Mouse (Mus musculus) intestine, embryonic 15.5 days (tissue): ENCODE measurements around the gene Acot1. TPM values are rescaled to one million over a fixed set of nuclear protein-coding genes. Genes with fewer than 3 reads are reported as not detected.
A peak's percentile ranks its signal among the peaks of the same experiment; 100 is the strongest.

Experiments used
- ATAC-seq: fragments of 200-750 bp; cut with Nextera tagmentation; 2 replicates; pipeline ENCODE4 v1.8.0; 2017; ENCODE audit warnings: moderate TSS enrichment, moderate library complexity
- H3K27ac ChIP-seq: fragments of 300-500 bp; sonication (generic); 2 replicates; pipeline ENCODE4 v1.5.1; 2015; ENCODE audit warnings: mild to moderate bottlenecking, inconsistent platforms
- H3K27me3 ChIP-seq: fragments of 300-500 bp; sonication (generic); replicated peaks from 2 replicates; pipeline ENCODE4 v1.6.1; 2015; ENCODE audit warnings: inconsistent platforms
- H3K36me3 ChIP-seq: fragments of 300-500 bp; sonication (generic); 2 replicates; pipeline ENCODE4 v1.6.1; 2015; ENCODE audit warnings: inconsistent platforms
- H3K4me1 ChIP-seq: fragments of 300-500 bp; sonication (generic); replicated peaks from 2 replicates; pipeline ENCODE4 v1.6.1; 2015; ENCODE audit warnings: inconsistent platforms
- H3K4me2 ChIP-seq: fragments of 300-500 bp; sonication (generic); replicated peaks from 2 replicates; pipeline ENCODE4 v1.6.1; 2015; ENCODE audit warnings: mild to moderate bottlenecking, inconsistent platforms
- H3K4me3 ChIP-seq: fragments of 300-500 bp; sonication (generic); replicated peaks from 2 replicates; pipeline ENCODE4 v1.5.1; 2015; ENCODE audit warnings: inconsistent platforms
- H3K9ac ChIP-seq: fragments of 300-500 bp; sonication (generic); 2 replicates; pipeline ENCODE4 v1.6.1; 2015; ENCODE audit warnings: inconsistent platforms
- H3K9me3 ChIP-seq: fragments of 300-500 bp; sonication (generic); 2 replicates; pipeline ENCODE4 v1.6.1; 2016; ENCODE audit warnings: inconsistent platforms
- WGBS: fragments of 180-500 bp; shearing (Covaris S2); methylation state at CpG from one replicate; pipeline ENCODE4 v1.1.7; 2015; 5-methylcytosine and 5-hydroxymethylcytosine counted together
- polyA plus RNA-seq: library from polyadenylated mRNA; unstranded; fragments of >200 nt; fragmentation: Nextera tagmentation; extraction: Ambion mirVana; gene quantifications from 2 replicates; pipeline ENCODE4 v1.2.1, GENCODE M21; 2015

Gene Acot1
- polyA plus RNA-seq, 1 experiment from 2014 or later, result 142 TPM

- 62% methylated on average over 5 of the region's 5 CpGs for WGBS
- H3K27ac ChIP-seq, result no peak within 1 kb of the TSS
- H3K9me3 ChIP-seq, result no peaks in the 10 kb centered on the region
- H3K4me2 ChIP-seq, result peak within 1 kb of the TSS; percentile 91
- H3K36me3 ChIP-seq, result no peaks in the 10 kb centered on the region
- H3K9ac ChIP-seq, result no peak within 1 kb of the TSS
- peak within 1 kb of the TSS; percentile 44; the same call in 1 of the 2 replicates for H3K4me3 ChIP-seq
- 0 out of 2 replicates have a peak, but pooled peaks cover 4% of the 10 kb centered on the region for H3K27me3 ChIP-seq
- ATAC-seq, result no peak
- H3K4me1 ChIP-seq, result peaks cover 4% of the 10 kb centered on the region; the same call in 1 of the 2 replicates
These were observed 42.7 kb downstream of the Acot1 start, which contains the start of gene Acot3 for GRCm38 (mm10) chr12:84051937-84052474. Gene Acot3 (plus strand): TSS chr12:84052144.

GRCm38 (mm10) chr12:84052609-84053008 is 43.3 kb downstream of the Acot1 start:
- 90% methylated on average over 7 of the region's 7 CpGs for WGBS
- H3K9me3 ChIP-seq, result no peaks in the 10 kb centered on the region
- H3K36me3 ChIP-seq, result no peaks in the 10 kb centered on the region
- H3K4me3 ChIP-seq, result no peak overlapping the region
- H3K27ac ChIP-seq, result no peak overlapping the region
- H3K4me1 ChIP-seq, result peaks cover 4% of the 10 kb centered on the region; the same call in 1 of the 2 replicates
- 0 out of 2 replicates have a peak, but pooled peaks cover 4% of the 10 kb centered on the region for H3K27me3 ChIP-seq
- no peak for ATAC-seq
- H3K9ac ChIP-seq, result no peak overlapping the region
- no peak overlapping the region for H3K4me2 ChIP-seq

GRCm38 (mm10) chr12:84053173-84053572 is 43.9 kb downstream of the Acot1 start:
- WGBS, result 11% methylated on average over 16 of the region's 16 CpGs
- peak overlapping the region; percentile 55 for H3K9ac ChIP-seq
- no peaks in the 10 kb centered on the region for H3K9me3 ChIP-seq
- peak overlapping the region; percentile 91 for H3K4me2 ChIP-seq
- H3K4me3 ChIP-seq, result peak overlapping the region; percentile 44
- H3K36me3 ChIP-seq, result no peaks in the 10 kb centered on the region
- H3K4me1 ChIP-seq, result peaks cover 4% of the 10 kb centered on the region; the same call in 1 of the 2 replicates
- H3K27ac ChIP-seq, result no peak overlapping the region
- H3K27me3 ChIP-seq, result 0 out of 2 replicates have a peak, but pooled peaks cover 4% of the 10 kb centered on the region
- ATAC-seq, result peak; percentile 63; the same call in 1 of the 2 replicates

GRCm38 (mm10) chr12:84053679-84054391 is 44.5 kb downstream of the Acot1 start:
- H3K9ac ChIP-seq, result peak overlapping the region; percentile 55
- H3K4me1 ChIP-seq, result peaks cover 4% of the 10 kb centered on the region; the same call in 1 of the 2 replicates
- H3K27me3 ChIP-seq, result 0 out of 2 replicates have a peak, but pooled peaks cover 4% of the 10 kb centered on the region
- H3K36me3 ChIP-seq, result no peaks in the 10 kb centered on the region
- no peaks in the 10 kb centered on the region for H3K9me3 ChIP-seq
- H3K27ac ChIP-seq, result no peak overlapping the region
- H3K4me3 ChIP-seq, result peak overlapping the region; percentile 44
- 3% methylated on average over 41 of the region's 46 CpGs for WGBS
- peak; percentile 64; the same call in 1 of the 2 replicates for ATAC-seq
- peak overlapping the region; percentile 91 for H3K4me2 ChIP-seq

- Histone ChIP-seq H3K27ac (no peak overlapping the region), H3K4me3 (no peak overlapping the region), H3K27me3 (0 out of 2 replicates have a peak, but pooled peaks cover 3% of the 10 kb centered on the region), H3K4me2 (no peak overlapping the region), H3K9me3 (no peaks in the 10 kb centered on the region), H3K9ac (no peak overlapping the region), H3K4me1 (no peaks in the 10 kb centered on the region), H3K36me3 (no peaks in the 10 kb centered on the region)
- ATAC-seq, result no peak
- WGBS, result 35% methylated on average over 2 of the region's 2 CpGs
These were observed 51.7 kb downstream of the Acot1 start for GRCm38 (mm10) chr12:84060946-84061345.

GRCm38 (mm10) chr12:84062336-84062735 is 53.0 kb downstream of the Acot1 start:
- Histone ChIP-seq H3K27me3 (0 out of 2 replicates have a peak, but pooled peaks cover 3% of the 10 kb centered on the region), H3K9ac (no peak overlapping the region), H3K4me1 (no peaks in the 10 kb centered on the region), H3K9me3 (no peaks in the 10 kb centered on the region), H3K4me3 (no peak overlapping the region), H3K4me2 (no peak overlapping the region), H3K36me3 (no peaks in the 10 kb centered on the region), H3K27ac (no peak overlapping the region)
- WGBS, result 92% methylated on average over 20 of the region's 20 CpGs
- no peak for ATAC-seq

- WGBS, result 75% methylated on average over 5 of the region's 5 CpGs
These were observed 53.9 kb downstream of the Acot1 start for GRCm38 (mm10) chr12:84063228-84063627.

GRCm38 (mm10) chr12:84063833-84064232 is 54.5 kb downstream of the Acot1 start:
- no peak overlapping the region for H3K9ac ChIP-seq
- H3K27ac ChIP-seq, result no peak overlapping the region
- no peaks in the 10 kb centered on the region for H3K4me1 ChIP-seq
- H3K4me2 ChIP-seq, result no peak overlapping the region
- no peaks in the 10 kb centered on the region for H3K9me3 ChIP-seq
- no peaks in the 10 kb centered on the region for H3K36me3 ChIP-seq
- no peak overlapping the region for H3K4me3 ChIP-seq
- WGBS, result 61% methylated on average over 2 of the region's 2 CpGs
- no peak for ATAC-seq
- H3K27me3 ChIP-seq, result peaks cover 11% of the 10 kb centered on the region

More at GRCm38 (mm10) chr12:84063228-84063627, 53.9 kb downstream of the Acot1 start:
- no peak overlapping the region for H3K4me2 ChIP-seq
- no peak overlapping the region for H3K9ac ChIP-seq
- H3K4me3 ChIP-seq, result no peak overlapping the region
- no peaks in the 10 kb centered on the region for H3K9me3 ChIP-seq
- H3K36me3 ChIP-seq, result no peaks in the 10 kb centered on the region
- no peak for ATAC-seq
- H3K27ac ChIP-seq, result no peak overlapping the region
- H3K4me1 ChIP-seq, result no peaks in the 10 kb centered on the region
- H3K27me3 ChIP-seq, result peaks cover 7% of the 10 kb centered on the region

GRCm38 (mm10) chr12:84064621-84065020 is 55.3 kb downstream of the Acot1 start:
- Histone ChIP-seq H3K4me2 (no peak overlapping the region), H3K27ac (no peak overlapping the region), H3K27me3 (peaks cover 13% of the 10 kb centered on the region), H3K4me1 (no peaks in the 10 kb centered on the region), H3K4me3 (no peak overlapping the region), H3K36me3 (no peaks in the 10 kb centered on the region), H3K9ac (no peak overlapping the region), H3K9me3 (no peaks in the 10 kb centered on the region)
- WGBS, result 76% methylated on average over 8 of the region's 8 CpGs
- ATAC-seq, result no peak

- Histone ChIP-seq H3K9ac (no peak overlapping the region), H3K4me1 (no peaks in the 10 kb centered on the region), H3K27me3 (peaks cover 13% of the 10 kb centered on the region), H3K27ac (no peak overlapping the region), H3K4me3 (no peak overlapping the region), H3K36me3 (no peaks in the 10 kb centered on the region), H3K9me3 (no peaks in the 10 kb centered on the region), H3K4me2 (no peak overlapping the region)
- WGBS, result 76% methylated on average over 4 of the region's 4 CpGs
- no peak for ATAC-seq
These were observed 58.5 kb downstream of the Acot1 start for GRCm38 (mm10) chr12:84067752-84068151.
